Mouse (Mus musculus) midbrain, embryonic 15.5 days (tissue): ENCODE data around the gene Atf2. TPM values are rescaled to one million over a fixed set of nuclear protein-coding genes. Genes with fewer than 3 reads are reported as not detected.

Source experiments
- ATAC-seq: fragments of 200-750 bp; cut with Nextera tagmentation; replicated peaks from 2 replicates; pipeline ENCODE4 v1.8.0; 2017; ENCODE audit warnings: moderate TSS enrichment
- H3K27ac ChIP-seq: fragments of 300-500 bp; sonication (generic); 2 replicates; pipeline ENCODE4 v1.5.1; 2015; ENCODE audit warnings: mild to moderate bottlenecking, inconsistent platforms
- H3K27me3 ChIP-seq: fragments of 300-500 bp; sonication (generic); replicated peaks from 2 replicates; pipeline ENCODE4 v1.6.1; 2015; ENCODE audit warnings: inconsistent platforms
- H3K36me3 ChIP-seq: fragments of 300-500 bp; sonication (generic); replicated peaks from 2 replicates; pipeline ENCODE4 v1.6.1; 2015; ENCODE audit warnings: inconsistent platforms
- H3K4me1 ChIP-seq: fragments of 300-500 bp; sonication (generic); 2 replicates; pipeline ENCODE4 v1.6.1; 2015; ENCODE audit warnings: inconsistent platforms
- H3K4me2 ChIP-seq: fragments of 300-500 bp; sonication (generic); 2 replicates; pipeline ENCODE4 v1.6.1; 2015; ENCODE audit warnings: inconsistent platforms, mild to moderate bottlenecking, moderate library complexity
- H3K4me3 ChIP-seq: fragments of 300-500 bp; sonication (generic); 2 replicates; pipeline ENCODE4 v1.5.1; 2015; ENCODE audit warnings: mild to moderate bottlenecking, inconsistent platforms
- H3K9ac ChIP-seq: fragments of 300-500 bp; sonication (generic); 2 replicates; pipeline ENCODE4 v1.6.1; 2015; ENCODE audit warnings: mild to moderate bottlenecking, inconsistent platforms
- H3K9me3 ChIP-seq: fragments of 300-500 bp; sonication (generic); 2 replicates; pipeline ENCODE4 v1.6.1; 2016; ENCODE audit warnings: inconsistent platforms
- WGBS: fragments of 180-500 bp; shearing (Covaris S2); methylation state at CpG from one replicate; pipeline ENCODE4 v1.1.7; 2015; ENCODE audit warnings: mixed read lengths; 5-methylcytosine and 5-hydroxymethylcytosine counted together
- polyA plus RNA-seq: library from polyadenylated mRNA; unstranded; fragments of >200 nt; fragmentation: Nextera tagmentation; extraction: Ambion mirVana; gene quantifications from 2 replicates; pipeline ENCODE4 v1.2.1, GENCODE M21; 2015

Atf2 gene
- polyA plus RNA-seq = 115 and 119 TPM in 2 replicates

GRCm38 (mm10) chr2:73892464-73893296 is at the start of gene Atf2:
Atf2 (minus strand) TSS chr2:73892639.
- no peaks in the 10 kb centered on the region for H3K36me3 ChIP-seq
- under 1% methylated on average over 60 of the region's 63 CpGs for WGBS
- peak within 1 kb of the TSS; percentile 98 for H3K4me3 ChIP-seq
- H3K4me2 ChIP-seq = peak within 1 kb of the TSS; percentile 69
- peaks cover 18% of the 10 kb centered on the region for H3K4me1 ChIP-seq
- H3K27ac ChIP-seq = peak within 1 kb of the TSS; percentile 97
- peak; percentile 96 for ATAC-seq
- peak within 1 kb of the TSS; percentile 100 for H3K9ac ChIP-seq
- H3K27me3 ChIP-seq = no peaks in the 10 kb centered on the region
- no peaks in the 10 kb centered on the region for H3K9me3 ChIP-seq

- no peak overlapping the region for H3K27ac ChIP-seq
- no peaks in the 10 kb centered on the region for H3K36me3 ChIP-seq
- H3K9me3 ChIP-seq = no peaks in the 10 kb centered on the region
- 47% methylated on average over 1 of the region's 1 CpGs for WGBS
- H3K4me1 ChIP-seq = no peaks in the 10 kb centered on the region
- H3K9ac ChIP-seq = no peak overlapping the region
- no peak for ATAC-seq
- H3K4me2 ChIP-seq = no peak overlapping the region
- H3K27me3 ChIP-seq = no peaks in the 10 kb centered on the region
- H3K4me3 ChIP-seq = no peak overlapping the region
These were observed 48.8 kb upstream of the Atf2 start for GRCm38 (mm10) chr2:73941281-73941680.

- H3K27me3 ChIP-seq = no peaks in the 10 kb centered on the region
- no peak overlapping the region for H3K27ac ChIP-seq
- H3K4me1 ChIP-seq = no peaks in the 10 kb centered on the region
- no peak overlapping the region for H3K4me2 ChIP-seq
- no peaks in the 10 kb centered on the region for H3K9me3 ChIP-seq
- no peak for ATAC-seq
- H3K36me3 ChIP-seq = no peaks in the 10 kb centered on the region
- no peak overlapping the region for H3K9ac ChIP-seq
- no peak overlapping the region for H3K4me3 ChIP-seq
- 84% methylated on average over 7 of the region's 7 CpGs for WGBS
These were observed 48.0 kb upstream of the Atf2 start for GRCm38 (mm10) chr2:73940471-73940870.

- Histone ChIP-seq H3K9me3 (no peaks in the 10 kb centered on the region), H3K4me3 (no peak overlapping the region), H3K27me3 (no peaks in the 10 kb centered on the region), H3K4me1 (no peaks in the 10 kb centered on the region), H3K27ac (no peak overlapping the region), H3K36me3 (no peaks in the 10 kb centered on the region), H3K9ac (no peak overlapping the region), H3K4me2 (no peak overlapping the region)
- no peak for ATAC-seq
- 79% methylated on average over 2 of the region's 2 CpGs for WGBS
These were observed 46.5 kb upstream of the Atf2 start for GRCm38 (mm10) chr2:73938896-73939295.

- Histone ChIP-seq H3K27me3 (no peaks in the 10 kb centered on the region), H3K9ac (no peak overlapping the region), H3K4me2 (no peak overlapping the region), H3K27ac (no peak overlapping the region), H3K36me3 (no peaks in the 10 kb centered on the region), H3K4me3 (no peak overlapping the region), H3K4me1 (no peaks in the 10 kb centered on the region), H3K9me3 (no peaks in the 10 kb centered on the region)
- 68% methylated on average over 8 of the region's 8 CpGs for WGBS
- no peak for ATAC-seq
These were observed 40.4 kb upstream of the Atf2 start for GRCm38 (mm10) chr2:73932676-73933313.

- no peak overlapping the region for H3K27ac ChIP-seq
- no peak for ATAC-seq
These were observed 35.3 kb upstream of the Atf2 start for GRCm38 (mm10) chr2:73927711-73928110.

GRCm38 (mm10) chr2:73925539-73925938 is 33.1 kb upstream of the Atf2 start:
- H3K4me3 ChIP-seq = no peak overlapping the region
- 68% methylated on average over 3 of the region's 3 CpGs for WGBS
- H3K27me3 ChIP-seq = no peaks in the 10 kb centered on the region
- no peak; the same call in 1 of the 2 replicates for ATAC-seq
- H3K27ac ChIP-seq = no peak overlapping the region
- no peaks in the 10 kb centered on the region for H3K4me1 ChIP-seq
- H3K9ac ChIP-seq = no peak overlapping the region
- no peak overlapping the region for H3K4me2 ChIP-seq
- no peaks in the 10 kb centered on the region for H3K9me3 ChIP-seq
- H3K36me3 ChIP-seq = no peaks in the 10 kb centered on the region

More at GRCm38 (mm10) chr2:73927711-73928110, 35.3 kb upstream of the Atf2 start:
- H3K27me3 ChIP-seq = no peaks in the 10 kb centered on the region
- H3K4me2 ChIP-seq = no peak overlapping the region
- H3K9me3 ChIP-seq = no peaks in the 10 kb centered on the region
- H3K9ac ChIP-seq = no peak overlapping the region
- no peaks in the 10 kb centered on the region for H3K4me1 ChIP-seq
- H3K4me3 ChIP-seq = no peak overlapping the region
- H3K36me3 ChIP-seq = no peaks in the 10 kb centered on the region

GRCm38 (mm10) chr2:73925089-73925488 is 32.6 kb upstream of the Atf2 start:
- Histone ChIP-seq H3K4me2 (no peak overlapping the region), H3K27me3 (no peaks in the 10 kb centered on the region), H3K4me1 (no peaks in the 10 kb centered on the region), H3K9me3 (no peaks in the 10 kb centered on the region), H3K4me3 (no peak overlapping the region), H3K9ac (no peak overlapping the region), H3K27ac (no peak overlapping the region), H3K36me3 (no peaks in the 10 kb centered on the region)
- 16% methylated on average over 5 of the region's 5 CpGs for WGBS
- peak; percentile 85 for ATAC-seq

GRCm38 (mm10) chr2:73919642-73920041 is 27.2 kb upstream of the Atf2 start:
- no peak overlapping the region for H3K4me3 ChIP-seq
- WGBS = 75% methylated on average over 7 of the region's 7 CpGs
- no peaks in the 10 kb centered on the region for H3K36me3 ChIP-seq
- H3K9me3 ChIP-seq = no peaks in the 10 kb centered on the region
- no peak for ATAC-seq
- H3K27ac ChIP-seq = no peak overlapping the region
- H3K9ac ChIP-seq = no peak overlapping the region
- H3K27me3 ChIP-seq = no peaks in the 10 kb centered on the region
- H3K4me2 ChIP-seq = no peak overlapping the region
- no peaks in the 10 kb centered on the region for H3K4me1 ChIP-seq

- H3K4me3 ChIP-seq = no peak overlapping the region
- 85% methylated on average over 3 of the region's 3 CpGs for WGBS
- peaks cover 20% of the 10 kb centered on the region for H3K4me1 ChIP-seq
- peaks cover 20% of the 10 kb centered on the region for H3K36me3 ChIP-seq
- no peak overlapping the region for H3K9ac ChIP-seq
- H3K27me3 ChIP-seq = no peaks in the 10 kb centered on the region
- ATAC-seq = no peak
- no peak overlapping the region for H3K4me2 ChIP-seq
- H3K27ac ChIP-seq = no peak overlapping the region
- H3K9me3 ChIP-seq = no peaks in the 10 kb centered on the region
These were observed 19.8 kb upstream of the Atf2 start for GRCm38 (mm10) chr2:73912264-73912663.

- ATAC-seq = peak; percentile 97
- H3K4me1 ChIP-seq = peaks cover 20% of the 10 kb centered on the region
- H3K9ac ChIP-seq = peak within 1 kb of the TSS; percentile 100
These were observed 18.8 kb upstream of the Atf2 start, which contains the start of gene Atp5g3 for GRCm38 (mm10) chr2:73911175-73911700. Atp5g3 (minus strand) TSS chr2:73911326.

GRCm38 (mm10) chr2:73910571-73911174 is 18.2 kb upstream of the Atf2 start:
- H3K27ac ChIP-seq = peak overlapping the region; percentile 91
- H3K4me3 ChIP-seq = peak overlapping the region; percentile 96
- no peaks in the 10 kb centered on the region for H3K27me3 ChIP-seq
- WGBS = under 1% methylated on average over 50 of the region's 50 CpGs
- H3K9me3 ChIP-seq = no peaks in the 10 kb centered on the region
- peaks cover 28% of the 10 kb centered on the region for H3K36me3 ChIP-seq
- peak overlapping the region; percentile 78 for H3K4me2 ChIP-seq
- peak overlapping the region; percentile 100 for H3K9ac ChIP-seq
- peaks cover 20% of the 10 kb centered on the region for H3K4me1 ChIP-seq
- ATAC-seq = peak; percentile 73

More at GRCm38 (mm10) chr2:73911175-73911700, 18.8 kb upstream of the Atf2 start, which contains the start of gene Atp5g3:
- peak within 1 kb of the TSS; percentile 78 for H3K4me2 ChIP-seq
- no peaks in the 10 kb centered on the region for H3K9me3 ChIP-seq
- under 1% methylated on average over 34 of the region's 38 CpGs for WGBS
- H3K4me3 ChIP-seq = peak within 1 kb of the TSS; percentile 96
- H3K27ac ChIP-seq = peak within 1 kb of the TSS; percentile 91
- no peaks in the 10 kb centered on the region for H3K27me3 ChIP-seq
- H3K36me3 ChIP-seq = peaks cover 28% of the 10 kb centered on the region
